Mouse (Mus musculus): ENCODE results near the gene Pin1rt1.

GRCm38 (mm10) chr2:104763134-104763703 lies 47.0 kb upstream of the Pin1rt1 start:
- TF ChIP-seq CTCF (IDR thresholded peaks at IDR 0.05; ENCODE audit: control insufficient read depth, insufficient read depth, low read length): no peak
- TF ChIP-seq POLR2A (IDR thresholded peaks at IDR 0.05; ENCODE audit: borderline replicate concordance, control insufficient read depth, low read depth, low read length): no peak
